Mouse (Mus musculus) sigmoid colon, adult 10 weeks (tissue): ENCODE data around the gene Dner. TPM values are rescaled to one million over a fixed set of nuclear protein-coding genes. Genes with fewer than 3 reads are reported as not detected.

Experiments
- polyA plus RNA-seq: library from polyadenylated mRNA; stranded (reverse); fragments of 350-450 nt; fragmentation: Illumina TruSeq; extraction: RNeasy Lipid Tissue Mini Kit (QIAGEN cat#74804); gene quantifications from one replicate; pipeline ENCODE4 v1.2.3, GENCODE M21; 2014; ENCODE audit warnings: low read depth, low replicate concordance

Gene Dner
- 5.2 TPM for polyA plus RNA-seq

GRCm38 (mm10) chr1:84695517-84696411 is at the start of gene Dner:
Gene Dner (minus strand): TSS chr1:84696221.

GRCm38 (mm10) chr1:84363967-84364366 is 332.1 kb downstream of the Dner start, which contains the start of gene Pid1:
Gene Pid1 (minus strand): TSS chr1:84364180.

Other genes with a start within 250 kb of the Dner start
- 5.1 TPM for gene Fbxo36, start 143.6 kb upstream of the Dner start, polyA plus RNA-seq
- 268 TPM for gene Trip12, start 144.3 kb upstream of the Dner start, polyA plus RNA-seq
- gene Slc16a14, start 238.9 kb upstream of the Dner start, polyA plus RNA-seq, result not detected